Mouse (Mus musculus) spleen, adult 12 weeks (tissue): ENCODE data around the gene Il5ra.

Experiments
- DNase-seq: peaks from one replicate; pipeline ENCODE4 v3.0.0; 2022; ENCODE audit warnings: low spot score

Il5ra gene

GRCm38 (mm10) chr6:106748887-106749388 is at the start of gene Il5ra:
Gene Il5ra (minus strand): TSS chr6:106749037.
- no peak for DNase-seq

- no peak for DNase-seq
Measured at GRCm38 (mm10) chr6:106794094-106794814, 45.4 kb upstream of the Il5ra start.

GRCm38 (mm10) chr6:106793621-106794020 is 44.8 kb upstream of the Il5ra start:
- no peak for DNase-seq

DNA sequence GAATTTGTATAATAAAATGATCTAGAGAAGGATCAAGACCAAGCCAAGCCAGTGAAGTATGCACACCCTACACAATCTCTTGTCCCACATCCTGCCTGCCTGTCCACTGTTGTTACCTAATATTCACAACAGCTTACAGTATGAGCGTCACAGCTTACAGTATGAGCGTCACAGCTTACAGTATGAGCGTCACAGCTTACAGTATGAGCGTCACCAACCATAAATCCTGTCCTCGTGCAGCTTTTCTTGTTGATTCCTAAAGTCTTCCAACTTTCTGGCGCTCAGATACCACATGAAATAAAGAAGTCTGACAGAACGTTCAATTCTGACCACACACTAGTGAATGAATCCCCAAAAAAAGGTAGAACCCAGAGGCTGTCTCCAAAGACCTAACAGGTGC is 44.3 kb upstream of the Il5ra start:
- no peak for DNase-seq

- no peak for DNase-seq
Measured at GRCm38 (mm10) chr6:106792486-106792885, 43.6 kb upstream of the Il5ra start.

- no peak for DNase-seq
Measured at GRCm38 (mm10) chr6:106791429-106791828, 42.6 kb upstream of the Il5ra start.

GRCm38 (mm10) chr6:106787138-106787537 is 38.3 kb upstream of the Il5ra start:
- no peak for DNase-seq

DNA sequence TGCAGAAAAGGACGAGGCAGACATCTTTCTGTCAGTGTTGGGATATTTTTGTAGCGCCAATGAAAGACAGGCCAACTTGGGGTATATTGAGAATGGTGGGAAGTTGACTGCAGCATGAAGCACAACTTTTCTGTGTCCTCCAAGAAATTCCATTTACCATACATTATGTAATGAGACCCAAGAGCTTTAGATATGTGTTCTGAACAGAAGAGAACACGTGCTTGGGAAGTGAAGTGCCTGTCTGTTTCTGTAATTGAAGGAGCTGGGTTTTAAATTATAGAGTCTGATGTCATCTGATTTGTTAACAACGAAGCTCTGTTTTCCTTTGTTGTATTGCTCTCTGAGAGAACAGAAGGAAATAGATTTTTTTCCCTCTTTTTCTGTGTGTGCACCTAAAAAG is 21.2 kb upstream of the Il5ra start:
- no peak for DNase-seq

DNA sequence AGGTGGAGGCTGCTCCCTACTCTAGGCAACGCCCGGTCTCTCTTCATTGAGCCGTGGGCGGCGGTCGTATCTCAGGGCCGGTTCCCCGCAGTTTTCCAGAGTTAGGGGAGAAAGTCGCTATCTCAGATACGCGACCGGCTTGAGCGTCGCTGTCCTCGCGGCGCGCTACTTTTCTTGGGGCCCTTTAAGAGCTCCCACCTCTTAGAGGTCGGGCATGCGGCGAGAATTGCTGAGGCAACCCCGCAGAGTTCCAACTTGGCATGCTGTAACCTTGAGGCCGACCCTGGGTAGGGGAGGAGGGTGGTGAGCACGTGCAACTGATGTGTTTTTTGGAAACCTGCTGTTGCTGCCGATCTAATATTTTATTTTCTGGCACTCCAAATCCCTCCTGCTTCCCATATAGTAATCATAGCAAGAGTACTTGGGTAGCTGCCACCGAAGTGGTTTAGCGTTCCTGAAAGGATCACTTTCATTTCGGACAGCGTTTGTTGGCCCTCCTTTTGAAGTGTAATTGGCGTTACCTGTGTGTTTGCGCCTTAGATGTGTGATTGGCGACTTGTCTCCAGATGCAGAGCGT is 20.5 kb upstream of the Il5ra start:
- no peak for DNase-seq

DNA sequence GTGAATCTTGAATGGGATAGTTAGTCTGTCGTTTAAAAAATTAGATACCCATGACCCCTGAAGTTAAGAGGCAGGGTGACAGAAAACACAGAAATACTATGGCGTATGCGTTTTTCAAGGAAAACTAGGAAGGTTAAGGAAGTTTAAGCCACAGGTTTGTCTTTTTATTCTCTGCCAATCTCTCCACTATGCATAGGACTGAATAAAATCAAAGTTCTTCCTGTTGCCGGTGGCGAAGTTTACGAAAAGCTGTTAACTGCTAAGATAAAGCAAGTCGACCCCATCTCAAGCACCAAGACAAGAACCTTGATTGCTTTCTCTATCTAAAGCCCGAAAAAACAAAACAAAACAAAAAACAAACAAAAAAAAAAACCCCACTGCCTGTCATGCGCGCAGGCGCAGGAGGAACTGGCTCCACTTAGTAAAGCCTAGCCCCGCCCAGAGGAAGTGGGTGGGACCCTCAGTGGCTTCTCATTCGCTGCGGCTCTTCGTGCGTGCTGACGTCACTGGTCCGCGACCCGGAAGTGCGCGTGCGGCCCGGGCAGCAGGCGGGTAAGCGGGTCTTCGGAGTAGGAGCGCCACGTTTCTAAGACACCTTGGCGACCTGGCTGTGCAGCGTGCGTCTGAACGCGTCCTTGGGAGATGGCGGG is 19.9 kb upstream of the Il5ra start, which contains the start of gene Trnt1:
Gene Trnt1, plus strand, starts transcription at position 481 of the 650 bp plus-strand sequence.
- DNase-seq = peak; percentile 94

GRCm38 (mm10) chr6:106766774-106767173 is 17.9 kb upstream of the Il5ra start:
- DNase-seq = no peak

GRCm38 (mm10) chr6:106765892-106766291 is 17.1 kb upstream of the Il5ra start:
- no peak for DNase-seq

DNA sequence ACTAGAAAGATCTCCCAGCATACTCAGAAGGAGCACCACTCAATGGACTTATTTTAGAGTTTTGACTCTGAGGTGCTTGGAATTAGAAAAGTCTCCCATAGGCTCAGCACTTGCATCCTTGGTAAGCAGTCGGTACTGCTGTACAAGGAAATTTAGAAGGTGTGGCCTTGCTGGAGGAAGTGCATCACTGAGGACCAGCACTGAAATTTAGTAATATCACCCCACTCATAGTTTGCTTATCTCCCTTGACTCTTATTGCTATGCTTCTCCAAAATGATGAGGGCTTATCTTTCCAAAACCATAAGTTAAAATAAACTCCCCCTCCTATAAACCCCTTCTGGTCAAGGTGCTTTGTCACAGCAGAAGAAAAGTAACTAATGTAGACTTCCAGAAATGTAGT is 12.6 kb upstream of the Il5ra start:
- no peak for DNase-seq

- no peak for DNase-seq
Measured at GRCm38 (mm10) chr6:106760473-106761218, 11.8 kb upstream of the Il5ra start.

DNA sequence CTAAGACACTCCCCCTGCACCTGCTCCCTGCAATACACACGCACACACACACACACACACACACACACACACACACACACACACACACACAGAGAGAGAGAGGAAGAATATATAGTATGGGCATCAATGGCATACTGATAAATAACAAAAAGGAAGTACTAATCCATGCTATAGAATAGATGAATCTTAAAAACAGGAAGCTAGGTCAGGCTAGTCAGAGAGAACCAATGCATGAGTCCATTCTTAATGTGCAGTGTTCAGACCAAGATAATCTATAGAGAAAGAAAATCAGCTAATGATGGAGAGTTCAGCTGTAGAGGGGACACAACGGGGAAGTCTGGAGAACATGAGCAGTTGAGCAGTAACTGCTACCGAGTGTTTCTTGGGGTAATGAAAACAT is 9.5 kb upstream of the Il5ra start:
- no peak for DNase-seq

- DNase-seq = no peak
Measured at GRCm38 (mm10) chr6:106750291-106750690, 1.5 kb upstream of the Il5ra start.

- no peak for DNase-seq
Measured at GRCm38 (mm10) chr6:106747804-106748203, 1.0 kb downstream of the Il5ra start.

DNA sequence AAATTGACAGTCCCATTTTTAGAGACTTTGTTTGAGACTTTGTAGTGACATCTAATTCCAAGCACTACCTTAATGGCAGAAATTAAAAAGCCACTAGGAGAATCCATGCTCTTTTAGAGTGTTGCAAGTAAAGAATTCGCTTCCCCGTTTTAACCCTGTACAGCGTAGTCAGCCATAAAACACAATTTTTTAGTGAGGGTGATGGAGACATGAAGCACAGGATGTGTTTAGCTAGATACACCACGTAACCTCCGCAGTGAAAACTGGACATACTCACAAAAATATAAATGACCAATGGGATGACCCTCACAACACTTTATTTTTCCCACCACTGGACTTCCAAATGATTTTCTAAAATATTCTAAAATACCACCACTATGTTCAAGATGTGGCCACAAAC is 1.6 kb downstream of the Il5ra start:
- no peak for DNase-seq

- no peak for DNase-seq
Measured at GRCm38 (mm10) chr6:106745673-106746394, 3.0 kb downstream of the Il5ra start.

GRCm38 (mm10) chr6:106743556-106744233 is 5.1 kb downstream of the Il5ra start:
- DNase-seq = no peak

DNA sequence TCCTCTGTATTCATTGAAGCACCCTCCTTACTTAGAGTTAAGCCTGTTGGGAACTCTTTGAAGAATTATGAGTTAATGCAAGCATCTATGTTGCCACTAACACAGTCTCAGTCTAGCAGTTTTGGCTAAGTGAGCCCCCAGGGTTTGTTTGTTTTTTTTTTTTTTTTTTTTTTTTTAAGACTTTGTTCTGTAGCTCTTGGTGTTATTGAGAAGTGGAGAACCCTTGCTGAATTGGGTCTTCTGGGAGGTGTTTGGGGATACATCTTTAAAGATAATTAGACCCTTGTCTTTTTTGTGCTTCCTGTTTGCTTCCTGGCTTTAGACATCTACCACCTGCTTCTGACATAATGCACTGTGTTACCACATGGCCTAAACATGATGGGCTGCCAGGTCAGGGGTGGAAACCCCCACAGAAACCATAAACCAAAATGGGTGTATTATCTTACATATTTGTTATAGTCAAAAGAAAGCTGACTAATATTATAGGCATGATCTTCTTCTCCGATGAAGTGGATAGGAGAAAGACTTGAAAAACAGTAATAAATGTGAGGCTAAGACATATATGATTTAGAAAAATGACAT is 8.5 kb downstream of the Il5ra start:
- DNase-seq = no peak
